Mouse (Mus musculus) gastrocnemius, adult 8-10 months (tissue): ENCODE data around the gene Gm20547. TPM values are rescaled to one million over a fixed set of nuclear protein-coding genes. Genes with fewer than 3 reads are reported as not detected.
"Not testable (repeated sequence)": the region's sequence is repeated elsewhere in the genome, so short reads cannot be mapped to it uniquely, and the experiment has no call there.

Experiments
- DNase-seq, 2 experiments: peaks; one replicate each; pipeline ENCODE4 v3.0.0; 2022; ENCODE audit warnings: low spot score in 2 of 2
- total RNA-seq, 4 experiments: library from RNA; stranded (reverse); gene quantifications; 2 replicates each; pipeline ENCODE4 v1.2.4; 2022

The Gm20547 gene
- total RNA-seq, result not detected

GRCm38 (mm10) chr17:34881683-34882310, at the start of gene Gm20547:
Gm20547 (minus strand) TSS chr17:34882042.
- no peak for DNase-seq

GRCm38 (mm10) chr17:34931061-34931734, 49.4 kb upstream of the Gm20547 start, which contains the start of gene Neu1:
Neu1 (plus strand) TSS chr17:34931253.
- peak; percentile 98 to 99 for DNase-seq

- no peak for DNase-seq
Observed at GRCm38 (mm10) chr17:34928841-34929240, 47.0 kb upstream of the Gm20547 start.

DNA sequence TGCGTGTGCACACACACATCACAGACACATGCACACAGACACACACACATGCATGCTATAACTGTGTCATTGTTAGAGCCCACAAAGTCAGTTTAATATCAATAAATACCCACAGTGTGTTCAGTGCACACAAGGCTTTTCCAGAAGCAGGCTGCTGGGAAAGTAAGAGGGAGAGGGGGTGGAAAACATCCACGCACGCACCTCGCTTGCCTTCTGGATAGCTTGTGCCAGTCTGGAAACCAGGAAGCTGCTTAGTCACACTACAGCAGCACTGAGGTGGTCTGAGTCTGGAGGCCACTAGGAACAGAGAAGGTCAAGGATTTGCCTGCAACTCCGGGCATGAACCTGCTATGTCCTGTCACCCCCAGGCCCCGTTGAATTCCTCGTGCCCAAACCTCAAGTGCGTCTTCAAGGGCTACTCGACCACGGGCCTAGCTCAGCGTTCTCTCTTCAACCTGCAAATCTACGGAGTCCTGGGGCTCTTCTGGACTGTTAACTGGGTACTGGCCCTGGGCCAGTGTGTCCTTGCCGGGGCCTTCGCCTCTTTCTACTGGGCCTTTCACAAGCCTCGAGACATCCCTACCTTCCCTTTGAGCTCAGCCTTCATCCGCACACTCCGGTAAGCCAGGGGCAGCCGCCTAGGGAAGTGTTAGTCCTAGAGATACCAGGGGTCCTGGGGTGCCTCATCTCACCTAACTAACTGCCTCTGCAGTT, 45.6 kb upstream of the Gm20547 start:
- DNase-seq, result no peak

- no peak for DNase-seq
Observed at GRCm38 (mm10) chr17:34924258-34924657, 42.4 kb upstream of the Gm20547 start.

DNA sequence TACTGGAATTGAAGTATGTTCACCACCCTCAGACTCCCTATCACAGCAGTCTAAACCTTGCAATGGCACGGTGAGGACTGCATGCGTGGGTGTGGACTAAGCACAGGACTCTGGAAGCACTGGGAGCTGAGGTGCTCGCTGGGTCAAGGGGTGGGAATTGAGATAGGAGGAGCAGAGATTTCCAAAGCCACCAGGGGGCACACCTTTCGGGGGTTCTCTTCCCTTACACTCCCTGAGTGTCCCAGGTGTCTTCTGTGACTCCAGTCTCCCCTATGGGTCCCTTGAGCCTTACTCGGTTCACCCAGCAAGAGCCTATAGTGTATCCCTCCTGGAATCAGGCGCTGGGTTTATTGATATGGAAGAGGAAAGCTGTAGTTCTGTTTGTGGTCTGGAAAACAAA, 41.1 kb upstream of the Gm20547 start:
- DNase-seq, result no peak

DNA sequence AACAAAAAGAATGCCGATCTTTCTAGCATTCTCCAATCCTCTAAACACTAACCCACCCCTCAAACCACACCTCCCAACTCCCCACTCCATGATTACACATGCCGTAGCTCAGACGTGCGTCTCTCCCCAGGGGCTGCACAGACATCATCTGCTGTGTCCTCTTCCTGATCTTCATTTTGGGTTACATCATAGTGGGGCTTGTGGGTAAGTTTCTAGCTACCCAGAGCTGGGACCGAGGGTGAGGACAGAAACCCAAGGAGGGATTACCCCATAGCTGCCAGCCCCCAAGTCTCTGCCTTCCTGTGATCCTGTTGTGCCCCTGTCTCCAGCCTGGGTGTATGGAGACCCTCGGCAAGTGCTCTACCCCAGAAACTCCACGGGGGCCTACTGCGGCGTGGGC, 35.3 kb upstream of the Gm20547 start:
- no peak for DNase-seq

DNA sequence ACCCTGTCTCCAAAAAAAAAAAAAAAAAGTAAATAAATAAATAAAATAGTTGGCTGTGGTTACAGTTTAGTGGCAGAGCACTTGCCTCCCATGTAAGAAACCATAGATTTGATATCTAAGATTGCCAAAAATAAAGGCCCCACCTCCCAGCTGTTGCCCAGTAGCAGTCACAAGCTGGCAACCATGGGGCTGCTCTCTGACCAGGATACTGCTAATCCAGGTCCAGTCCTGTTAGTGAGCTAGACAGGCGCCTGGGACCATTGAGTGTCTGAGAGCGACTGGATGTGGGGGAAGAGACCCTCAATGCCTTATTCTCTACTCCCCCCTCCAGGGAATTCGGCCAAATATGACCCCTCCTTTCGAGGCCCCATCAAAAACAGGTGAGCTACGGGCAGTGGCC, 34.5 kb upstream of the Gm20547 start:
- DNase-seq, result no peak

DNA sequence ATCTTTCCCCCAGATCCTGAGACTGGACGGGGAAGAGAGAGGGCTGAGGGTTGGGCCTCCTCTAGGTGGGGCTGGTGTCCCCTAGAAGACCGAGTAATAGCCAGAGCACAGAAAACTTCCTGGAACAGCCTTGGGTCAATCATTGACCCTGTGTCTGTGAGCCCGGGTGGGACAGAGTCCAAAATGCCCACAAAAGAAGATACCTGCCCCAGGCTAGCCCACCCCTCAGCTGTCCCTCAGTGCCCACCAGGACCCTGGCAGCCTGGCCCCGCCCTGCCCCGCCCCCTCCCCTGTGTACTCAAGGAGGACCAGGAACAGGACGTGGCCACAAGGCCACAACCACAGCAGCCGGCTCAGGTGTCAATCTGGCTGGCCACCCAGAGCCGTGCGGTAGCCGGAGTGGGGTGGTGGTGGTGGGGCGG, 33.6 kb upstream of the Gm20547 start:
- no peak for DNase-seq

GRCm38 (mm10) chr17:34913930-34914665, 32.3 kb upstream of the Gm20547 start, which contains the start of gene Slc44a4:
Slc44a4 (plus strand) TSS chr17:34914466.
- no peak for DNase-seq

DNA sequence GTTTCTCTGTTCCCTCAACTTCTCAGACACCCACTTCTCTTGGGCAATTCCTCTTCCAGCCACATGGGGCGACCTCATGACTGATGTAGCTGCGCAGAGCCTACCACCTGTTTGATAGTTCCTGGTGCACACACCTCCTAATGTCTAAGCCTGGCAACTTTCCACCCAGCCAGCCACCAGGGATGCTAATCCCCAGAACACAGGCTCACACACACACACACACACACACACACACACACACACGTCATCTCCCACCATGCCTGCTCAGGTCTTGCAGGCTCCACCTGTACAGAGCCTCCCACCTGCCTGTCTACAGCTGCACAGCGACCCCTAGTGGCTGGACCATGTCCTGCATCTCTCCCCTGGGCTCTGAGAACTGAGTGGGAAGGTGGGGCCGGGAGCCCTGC, 30.1 kb upstream of the Gm20547 start:
- peak; percentile 56 to 67 for DNase-seq

DNA sequence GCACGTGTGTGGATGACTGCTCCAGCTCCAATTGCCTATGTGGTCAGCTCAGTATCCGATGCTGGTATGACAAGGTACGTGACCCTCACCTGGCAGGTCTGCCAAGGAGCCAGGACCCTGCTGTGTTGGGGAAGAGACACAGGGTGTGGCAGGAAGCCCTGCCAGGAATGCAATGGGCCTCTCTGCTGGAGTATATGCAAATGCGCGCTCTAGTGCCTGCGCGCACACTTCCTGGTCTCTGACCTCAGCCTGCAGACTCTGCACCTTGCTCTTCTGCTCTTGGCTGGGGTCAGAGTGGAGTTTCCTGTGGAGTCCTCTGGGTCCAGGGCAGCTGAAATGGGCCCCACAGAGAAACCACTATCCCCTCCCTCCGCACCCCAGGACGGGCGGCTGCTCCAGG, 29.1 kb upstream of the Gm20547 start:
- no peak for DNase-seq

DNA sequence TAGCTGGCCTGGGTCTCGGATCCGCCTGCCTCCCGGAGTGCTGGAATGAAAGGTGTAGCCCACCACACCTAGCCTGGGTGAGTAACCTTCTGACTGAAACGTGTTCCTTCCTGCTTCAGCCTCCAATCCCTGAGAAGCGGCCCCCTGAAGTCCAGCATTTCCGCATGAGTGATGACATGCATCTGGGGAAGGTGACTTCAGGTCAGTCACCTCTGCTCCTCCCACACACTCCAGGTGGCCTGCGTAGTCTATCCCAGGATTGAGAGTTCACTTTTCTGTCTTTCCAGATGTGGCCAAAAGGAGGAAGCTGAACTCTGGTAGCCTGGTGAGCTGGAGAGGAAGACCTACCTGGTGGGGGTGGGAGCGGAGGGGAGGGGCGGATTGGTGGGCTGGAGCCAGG, 21.1 kb upstream of the Gm20547 start:
- no peak for DNase-seq

DNA sequence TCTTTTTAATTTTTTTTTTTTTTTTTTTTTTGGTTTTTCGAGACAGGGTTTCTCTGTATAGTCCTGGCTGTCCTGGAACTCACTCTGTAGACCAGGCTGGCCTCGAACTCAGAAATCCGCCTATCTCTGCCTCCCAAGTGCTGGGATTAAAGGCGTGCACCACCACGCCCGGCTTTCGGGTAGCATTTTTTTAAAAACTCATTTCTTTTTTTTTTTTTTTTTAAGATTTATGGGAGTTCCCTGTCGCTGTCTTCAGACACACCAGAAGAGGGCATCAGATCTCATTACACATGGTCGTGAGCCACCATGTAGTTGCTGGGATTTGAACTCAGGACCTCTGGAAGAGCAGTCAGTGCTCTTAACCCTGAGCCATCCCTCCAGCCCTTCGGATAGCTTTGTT, 20.1 kb upstream of the Gm20547 start:
- not testable (repeated sequence) for DNase-seq

DNA sequence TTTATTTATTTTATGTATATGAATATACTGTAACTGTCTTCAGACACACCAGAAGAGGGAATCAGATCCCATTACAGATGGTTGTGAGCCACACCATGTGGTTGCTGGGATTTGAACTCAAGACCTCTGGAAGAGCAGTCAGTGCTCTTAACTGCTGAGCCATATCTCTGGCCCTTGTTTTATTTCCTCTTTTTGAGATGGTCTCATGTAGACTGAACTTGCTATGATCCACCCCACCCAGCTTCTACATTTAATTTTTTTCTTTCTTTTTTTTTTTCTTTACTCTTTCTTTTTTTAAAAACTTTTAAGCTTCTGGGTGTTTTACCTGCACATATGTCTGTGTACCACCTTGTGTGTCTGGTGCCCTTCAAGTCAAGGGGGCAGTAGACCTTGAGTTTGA, 19.0 kb upstream of the Gm20547 start:
- not testable (repeated sequence) for DNase-seq

DNA sequence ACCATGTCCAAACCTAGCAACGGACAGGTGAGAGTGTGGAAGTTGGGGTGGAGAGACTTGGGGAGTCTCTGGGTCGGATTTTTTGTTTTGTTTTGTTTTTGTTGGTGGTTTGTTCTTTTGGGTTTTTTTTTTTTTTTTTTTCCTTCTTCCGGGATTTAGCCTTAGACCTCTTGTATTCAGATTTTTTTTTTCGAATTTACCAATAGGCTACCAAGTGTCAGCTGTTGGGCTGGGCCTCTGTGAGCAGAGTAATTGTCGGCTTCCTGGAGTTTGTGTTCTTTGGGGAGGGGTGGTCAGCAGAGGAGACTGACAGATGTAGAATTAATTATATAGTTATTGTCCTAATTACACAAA, 18.0 kb upstream of the Gm20547 start:
- no peak for DNase-seq

DNA sequence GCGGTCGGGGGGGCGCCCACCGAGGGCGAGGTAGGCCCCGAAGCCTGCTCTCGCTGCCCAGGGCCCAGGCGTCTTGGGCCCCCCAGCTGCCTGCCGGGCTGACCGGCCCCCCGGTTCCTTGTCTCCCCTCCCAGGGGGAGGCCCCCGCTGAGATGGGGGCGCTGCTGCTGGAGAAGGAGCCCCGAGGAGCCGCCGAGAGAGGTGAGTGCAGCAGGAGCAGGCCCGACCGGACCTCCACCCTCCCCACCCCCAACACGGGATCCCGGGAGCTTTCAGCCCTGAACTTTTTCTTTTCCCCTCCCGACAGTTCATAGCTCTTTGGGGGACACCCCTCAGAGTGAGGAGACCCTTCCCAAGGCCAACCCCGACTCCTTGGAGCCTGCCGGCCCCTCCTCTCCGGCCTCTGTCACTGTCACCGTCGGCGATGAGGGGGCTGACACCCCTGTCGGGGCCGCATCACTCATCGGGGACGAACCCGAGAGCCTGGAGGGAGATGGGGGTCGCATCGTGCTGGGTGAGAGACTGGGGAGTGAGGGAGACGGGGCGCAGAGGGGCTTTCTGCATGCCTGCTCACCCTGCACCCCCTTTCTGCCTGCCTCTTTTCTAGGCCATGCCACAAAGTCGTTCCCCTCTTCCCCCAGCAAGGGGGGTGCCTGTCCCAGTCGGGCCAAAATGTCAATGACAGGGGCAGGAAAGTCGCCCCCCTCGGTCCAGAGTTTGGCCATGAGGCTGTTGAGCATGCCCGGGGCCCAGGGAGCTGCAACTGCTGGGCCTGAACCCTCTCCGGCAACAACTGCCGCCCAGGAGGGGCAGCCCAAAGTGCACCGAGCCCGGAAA, 17.4 kb upstream of the Gm20547 start:
- no peak for DNase-seq

GRCm38 (mm10) chr17:34898706-34899052, 16.8 kb upstream of the Gm20547 start:
- no peak for DNase-seq

GRCm38 (mm10) chr17:34898160-34898586, 16.3 kb upstream of the Gm20547 start, which contains the start of the genes C2 and Ehmt2:
C2 (minus strand) TSS chr17:34898265.
Ehmt2 (plus strand) TSS chr17:34898469.
- peak; percentile 68 to 70 for DNase-seq

- no peak for DNase-seq
Observed at GRCm38 (mm10) chr17:34897373-34898159, 15.7 kb upstream of the Gm20547 start.
